In genomic region chr4:43372155-43372554, GRCm38 (mm10) we compare ENCODE assay signal across 16 mouse cellular contexts. TPM values are rescaled to one million over a fixed set of nuclear protein-coding genes. Genes with fewer than 3 reads are reported as not detected.
DNase-seq lines count a peak whose midpoint lies in the region; ATAC-seq and TF ChIP-seq lines count a peak whose summit lies in the region.
"Had no signal": no experiment of that assay in that cellular context is flagged by ENCODE, and none has a peak within 500 bp of the region (broad histone marks: within the 10 kb centered on the region; RNA-seq: fewer than 3 reads in every experiment).

No protein-coding gene starts in this region.

- no peak overlapping the region for H3K27ac ChIP-seq in layer of hippocampus, adult 2 months
- H3K27ac ChIP-seq in kidney, postnatal 0 days, result no peak overlapping the region
- H3K27ac ChIP-seq: embryonic facial prominence, embryonic 12.5 days had no signal

- H3K27me3 ChIP-seq in kidney, postnatal 0 days (ENCODE audit: insufficient read depth, low read length), result no peaks in the 10 kb centered on the region
- H3K27me3 ChIP-seq: embryonic facial prominence, embryonic 12.5 days had no signal

- WGBS in kidney, postnatal 0 days, result 68% methylated on average over 4 of the region's 4 CpGs

- no peaks in the 10 kb centered on the region for H3K9me3 ChIP-seq in kidney, postnatal 0 days (replicated peaks; ENCODE audit: low read length)
- H3K9me3 ChIP-seq: embryonic facial prominence, embryonic 12.5 days had no signal

- TF ChIP-seq CTCF in layer of hippocampus, adult 2 months (conservative IDR thresholded peaks at IDR 0.05), result peak; percentile 39
- TF ChIP-seq CTCF in kidney, postnatal 0 days (IDR thresholded peaks at IDR 0.05; ENCODE audit: low read depth), result peak; percentile 49; the same call in 1 of the 2 replicates

- DNase-seq in layer of hippocampus, adult 2 months (ENCODE audit: low spot score in 2 of 2), result no peak
- no peak for DNase-seq in layer of hippocampus, postnatal 10 days (ENCODE audit: low spot score in 2 of 2)
- peak; percentile 37 for DNase-seq in adipocyte (ENCODE audit: low spot score)
- no peak for DNase-seq in kidney, postnatal 0 days (ENCODE audit: low spot score)
- DNase-seq in lung, postnatal 36 days, result peak; percentile 59
- DNase-seq in left cerebral cortex, adult 11 months (ENCODE audit: low spot score), result no peak
- DNase-seq in layer of hippocampus, adult 9-10 months (ENCODE audit: low spot score), result no peak
- no peak for DNase-seq in MN1 (ENCODE audit: low spot score)
- DNase-seq: cerebellum, adult 2 months; gastrocnemius, postnatal 14 days; heart, postnatal 10 days; thymus, postnatal 14 days had no signal

- ATAC-seq in kidney, postnatal 0 days (replicated peaks; ENCODE audit: low FRiP score, low read depth), result no peak; the same call in 1 of the 2 replicates
- ATAC-seq: forebrain, embryonic 14.5 days had no signal

- H3K4me2 ChIP-seq in kidney, postnatal 0 days (ENCODE audit: low read length), result no peak overlapping the region
- H3K4me2 ChIP-seq: embryonic facial prominence, embryonic 12.5 days had no signal

- no peak overlapping the region for H3K9ac ChIP-seq in kidney, postnatal 0 days (ENCODE audit: low read depth, low read length)
- H3K9ac ChIP-seq: embryonic facial prominence, embryonic 12.5 days had no signal

- no peaks in the 10 kb centered on the region for H3K4me1 ChIP-seq in kidney, postnatal 0 days (replicated peaks; ENCODE audit: insufficient read depth, low read length)
- H3K4me1 ChIP-seq: embryonic facial prominence, embryonic 12.5 days had no signal

- H3K36me3 ChIP-seq in kidney, postnatal 0 days (ENCODE audit: insufficient read depth, low read length), result no peaks in the 10 kb centered on the region
- H3K36me3 ChIP-seq: embryonic facial prominence, embryonic 12.5 days had no signal

- no peak overlapping the region for H3K4me3 ChIP-seq in layer of hippocampus, adult 2 months
- H3K4me3 ChIP-seq in kidney, postnatal 0 days (replicated peaks; ENCODE audit: low read depth, low read length), result no peak overlapping the region
- H3K4me3 ChIP-seq: embryonic facial prominence, embryonic 12.5 days had no signal

RNA-seq across cellular contexts. Expression of gene Rusc2, which starts 9.6 kb away (rescaled TPM):
- 100 to 1,000 TPM; 117 to 120 TPM for total RNA-seq in layer of hippocampus, adult 2 months (2021)
- total RNA-seq in layer of hippocampus, postnatal 10 days (2021), result 100 to 1,000 TPM; 126 to 129 TPM
- polyA plus RNA-seq in kidney, postnatal 0 days (2015; fragmentation: Nextera tagmentation; extraction: Ambion mirVana), result 9.6 and 9.7 TPM in 2 replicates
- total RNA-seq: CH12.LX had no signal

RNA-seq across cellular contexts. Expression of gene Fam166b, which starts 56.8 kb away (rescaled TPM):
- 1 to 10 TPM in 1 of 2 experiments, under 1 TPM in 1; 0.98 to 1.9 TPM for total RNA-seq in layer of hippocampus, adult 2 months (2021)
- 1 to 10 TPM in 1 of 2 experiments, under 1 TPM in 1; 0.98 to 2.6 TPM for total RNA-seq in layer of hippocampus, postnatal 10 days (2021)
- 0.33 and 0.59 TPM in 2 replicates for polyA plus RNA-seq in kidney, postnatal 0 days (2015; fragmentation: Nextera tagmentation; extraction: Ambion mirVana)
- total RNA-seq: CH12.LX; gastrocnemius, postnatal 14 days; neutrophil, adult 5-6 weeks had no signal

Comparison
In these comparisons a context has a peak if more than half of its experiments do, and no peak if none do; other contexts are left out.
1. DNase-seq: peak in adipocyte (single experiment) and lung, postnatal 36 days (single experiment); none in layer of hippocampus, adult 2 months (0 of 2), layer of hippocampus, postnatal 10 days (0 of 2), kidney, postnatal 0 days (single experiment), left cerebral cortex, adult 11 months (single experiment), layer of hippocampus, adult 9-10 months (single experiment) and MN1 (single experiment).